Mouse (Mus musculus) layer of hippocampus, postnatal 36 days (tissue): ENCODE measurements around the gene Tmbim1. TPM values are rescaled to one million over a fixed set of nuclear protein-coding genes. Genes with fewer than 3 reads are reported as not detected.

Source experiments
- DNase-seq, 2 experiments: peaks; one replicate each; pipeline ENCODE4 v3.0.0; 2022
- total RNA-seq, 2 experiments: library from RNA; stranded (reverse); gene quantifications; 2 replicates each; pipeline ENCODE4 v1.2.3; 2021

Gene Tmbim1
- total RNA-seq, 2 experiments from 2014 or later, result 25.1 to 25.4 TPM

DNA sequence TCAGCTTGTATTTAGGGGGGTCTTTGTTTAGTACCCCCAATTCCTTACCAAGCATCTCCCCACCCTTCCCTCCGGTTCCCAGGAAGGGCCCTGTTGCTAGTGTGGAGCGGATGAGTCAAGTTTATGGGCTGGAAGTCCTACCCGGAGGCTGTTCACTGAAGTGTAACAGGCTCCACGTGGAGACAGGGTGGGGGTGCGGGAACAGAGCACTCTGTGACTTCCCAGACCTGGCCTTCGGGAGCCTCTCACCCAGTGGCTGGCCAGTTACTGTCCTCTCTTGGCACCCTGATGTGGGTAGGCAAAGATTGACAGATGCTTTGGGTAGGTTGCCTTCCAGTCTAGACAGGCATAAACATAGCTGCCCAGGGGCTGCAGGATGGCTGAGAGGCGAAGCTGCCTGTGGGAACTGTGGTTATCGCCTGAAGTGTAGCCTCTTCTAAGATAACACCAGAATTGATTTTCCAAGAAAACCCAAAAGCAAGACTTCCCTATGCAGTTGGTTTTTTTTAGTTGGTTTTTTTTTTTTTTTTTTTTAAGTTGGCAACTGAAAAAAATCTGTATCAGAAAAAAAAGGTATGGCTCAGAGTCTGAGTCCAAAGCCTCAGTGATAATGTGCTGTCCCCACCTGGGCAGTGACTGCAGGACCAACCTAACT, 27.4 kb downstream of the Tmbim1 start:
- no peak for DNase-seq

DNA sequence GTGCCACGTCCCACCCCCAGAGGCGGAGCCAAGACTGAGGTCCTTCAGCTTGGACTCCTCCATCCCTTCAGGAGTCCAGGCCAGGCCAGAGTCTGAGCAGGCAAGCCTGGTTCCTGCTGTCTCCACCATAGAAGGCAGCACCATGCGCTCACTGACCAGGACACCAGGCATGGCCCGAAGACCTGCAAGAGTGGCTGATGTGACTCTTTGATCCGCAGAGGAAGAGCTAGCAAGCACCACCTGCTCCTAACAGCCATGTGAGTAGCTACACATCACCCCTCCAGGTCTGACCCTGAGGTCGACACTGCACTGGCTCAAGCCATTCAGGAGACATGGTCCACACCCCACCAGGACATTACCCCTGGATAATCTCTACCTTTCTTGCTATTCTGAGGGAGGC, 28.4 kb downstream of the Tmbim1 start:
- no peak for DNase-seq

DNA sequence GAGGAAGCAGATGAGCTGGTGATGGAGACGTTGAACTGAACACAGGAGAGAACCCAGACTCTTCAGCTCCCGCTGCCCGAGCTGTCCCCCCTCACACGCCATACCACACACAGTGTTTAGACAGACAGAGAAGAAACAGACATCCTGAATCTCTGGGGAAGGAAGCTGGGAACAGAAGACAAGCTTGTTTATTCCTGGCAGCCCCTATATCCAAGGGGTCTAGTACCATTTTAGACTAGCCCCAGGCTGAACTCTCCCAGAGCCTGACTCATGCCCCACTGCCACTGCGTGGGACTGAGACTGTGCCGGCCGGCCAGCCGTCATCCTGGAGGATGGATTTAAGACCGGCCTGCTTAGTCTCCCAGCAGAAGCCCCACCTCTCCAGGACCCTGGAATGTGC, 30.4 kb downstream of the Tmbim1 start:
- no peak for DNase-seq

DNA sequence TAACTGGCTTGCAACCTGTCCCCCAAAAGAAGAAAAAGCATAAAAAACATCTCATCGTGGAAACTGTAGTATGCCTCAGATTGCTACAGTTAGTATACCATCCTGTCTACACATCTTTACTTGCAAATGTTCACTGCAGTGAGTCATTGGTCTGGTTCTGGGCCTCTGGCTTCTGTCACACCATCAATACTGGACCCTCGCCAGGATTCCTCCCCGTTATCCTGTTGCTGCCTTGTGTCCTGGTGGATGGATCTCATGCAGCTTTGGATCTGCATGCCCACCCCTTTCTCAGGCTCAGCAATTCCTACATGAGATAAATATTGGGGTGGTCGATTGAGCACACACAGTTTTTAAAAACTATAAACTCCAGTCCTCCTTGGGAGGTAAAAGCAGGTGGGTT, 33.8 kb downstream of the Tmbim1 start:
- DNase-seq, result no peak

DNA sequence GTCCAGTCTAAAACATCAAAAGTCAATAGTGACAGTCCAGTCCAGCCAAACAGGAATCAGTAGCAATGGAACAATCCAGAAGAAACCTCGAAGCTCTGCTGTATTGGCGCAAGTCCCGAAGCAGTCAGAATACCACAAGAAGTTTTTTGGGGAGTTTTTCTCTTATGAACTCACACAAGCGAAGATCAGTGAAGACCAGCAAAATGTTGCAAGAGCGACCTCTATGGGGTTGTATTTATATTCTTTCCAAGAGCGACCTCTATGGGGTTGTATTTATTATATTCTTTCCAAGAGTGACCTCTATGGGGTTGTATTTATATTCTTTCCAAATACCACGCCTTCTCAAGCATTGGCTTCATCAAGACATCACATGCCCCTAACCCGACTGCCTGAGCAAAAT, 36.7 kb downstream of the Tmbim1 start:
- no peak for DNase-seq

DNA sequence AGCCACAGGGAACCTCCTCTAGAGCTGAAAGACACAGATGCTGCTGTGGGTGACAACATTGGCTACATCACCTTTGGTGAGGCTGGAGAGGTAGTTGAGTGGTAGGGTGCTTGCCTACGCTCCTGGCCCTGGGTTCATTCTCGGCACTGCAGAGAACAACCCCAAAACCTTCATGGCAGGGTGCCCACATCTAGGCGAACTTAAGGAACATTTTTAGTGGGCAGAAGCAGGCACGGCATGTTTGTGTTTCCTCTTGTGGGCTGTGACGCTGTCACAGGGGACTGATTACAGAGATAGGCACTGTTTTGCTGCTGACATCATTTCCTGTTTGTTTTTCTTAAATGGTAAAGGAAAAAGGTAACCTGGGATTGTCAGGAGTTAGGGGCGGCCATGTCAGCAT, 42.9 kb downstream of the Tmbim1 start:
- no peak for DNase-seq

DNA sequence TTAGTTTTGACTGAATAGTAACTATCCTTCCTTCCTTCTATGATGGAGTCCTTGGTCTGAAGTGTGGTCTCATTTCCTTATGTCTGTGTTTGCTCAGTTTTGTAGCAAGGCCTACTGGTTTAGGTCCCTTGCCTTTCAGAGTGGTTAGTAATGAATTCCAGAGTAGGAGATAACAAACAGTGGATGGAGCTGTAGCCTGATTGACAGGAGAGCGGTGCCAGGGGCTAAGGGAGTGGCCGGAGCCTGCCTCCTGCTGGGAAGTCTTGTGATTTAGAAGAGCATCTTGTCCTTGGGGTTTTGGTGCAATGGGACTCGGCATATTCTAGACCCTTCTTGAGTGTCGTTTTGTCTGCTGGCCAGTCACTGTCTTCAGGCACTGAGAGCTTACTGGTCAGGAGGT, 48.6 kb downstream of the Tmbim1 start:
- DNase-seq, result no peak

DNA sequence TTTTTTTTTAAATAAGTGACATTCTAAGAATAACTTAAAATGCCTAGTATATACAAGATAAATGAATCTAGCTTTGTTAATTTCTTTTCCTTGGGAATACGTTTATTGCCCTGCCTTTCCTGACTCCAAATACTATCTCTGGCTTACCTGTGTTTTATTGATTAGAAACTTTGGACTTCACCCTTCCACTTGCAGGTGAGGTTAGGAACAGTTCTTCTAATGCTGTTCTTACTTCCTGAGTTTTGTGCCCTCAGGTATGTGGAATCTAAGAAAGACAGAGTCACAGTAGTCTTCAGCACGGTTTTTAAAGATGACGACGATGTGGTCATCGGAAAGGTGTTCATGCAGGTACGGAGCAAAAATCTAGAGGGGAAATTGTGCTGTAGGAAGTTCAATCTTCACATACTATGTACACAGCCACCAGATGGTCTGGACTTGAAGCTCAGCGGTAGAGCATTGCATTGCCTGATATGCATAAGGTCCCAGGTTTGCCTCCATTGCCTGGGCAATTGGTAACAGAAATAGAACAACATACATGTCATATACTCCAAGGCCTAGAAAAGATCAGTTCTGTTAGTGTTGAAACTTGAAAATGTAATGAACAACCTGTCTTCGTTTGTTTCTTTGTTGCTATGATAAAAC, 49.6 kb downstream of the Tmbim1 start:
- no peak for DNase-seq

DNA sequence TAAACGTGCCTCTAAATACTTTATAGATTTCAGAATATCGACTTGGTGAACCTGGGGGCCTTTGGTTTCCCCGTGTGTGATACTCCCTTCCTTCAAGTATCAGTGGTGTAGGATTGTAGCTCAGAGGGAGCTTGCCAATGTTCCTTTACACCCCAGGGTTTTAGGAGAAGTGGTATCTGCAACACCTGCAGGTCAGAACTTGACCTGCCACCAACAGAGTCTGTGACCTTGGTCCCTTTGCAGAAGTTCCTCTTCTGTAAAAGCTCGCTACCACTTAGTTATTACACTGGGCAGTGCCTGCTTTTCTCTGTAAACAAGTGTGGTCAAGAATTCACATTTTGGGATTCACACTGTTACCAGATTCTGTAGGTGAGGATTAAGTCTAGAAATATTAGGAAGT, 55.3 kb downstream of the Tmbim1 start:
- no peak for DNase-seq

DNA sequence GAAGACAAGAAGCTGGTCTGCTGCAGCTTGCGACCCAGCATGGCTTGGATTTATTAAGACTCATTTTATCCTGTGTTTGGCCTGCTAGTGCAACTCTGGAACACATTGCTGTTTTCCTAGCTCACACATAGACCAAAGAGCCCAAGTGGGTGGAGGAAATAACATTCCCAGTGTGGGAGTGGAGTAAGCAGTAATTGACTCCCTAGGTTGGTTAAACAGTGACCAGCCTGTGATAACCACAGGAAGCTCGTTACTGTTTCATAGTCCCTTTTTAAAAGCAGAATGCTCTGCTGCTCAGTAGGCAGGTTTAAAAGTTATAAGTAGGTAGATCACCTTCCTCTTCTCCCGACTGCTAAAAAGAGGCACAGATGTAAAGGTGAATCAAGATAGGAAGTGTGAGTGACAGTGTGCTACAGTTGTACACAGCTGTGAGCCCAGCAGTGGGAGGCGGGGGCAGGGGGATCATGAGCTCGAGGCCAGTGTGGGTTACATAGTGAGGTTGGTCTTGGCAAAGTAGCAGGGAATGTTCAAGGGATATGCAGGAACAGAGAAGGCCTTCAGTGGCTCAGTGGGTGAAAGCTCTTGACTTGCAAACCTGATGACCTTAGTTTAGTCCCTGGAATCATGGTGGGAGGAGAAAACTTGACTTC, 56.0 kb downstream of the Tmbim1 start:
- DNase-seq, result no peak

DNA sequence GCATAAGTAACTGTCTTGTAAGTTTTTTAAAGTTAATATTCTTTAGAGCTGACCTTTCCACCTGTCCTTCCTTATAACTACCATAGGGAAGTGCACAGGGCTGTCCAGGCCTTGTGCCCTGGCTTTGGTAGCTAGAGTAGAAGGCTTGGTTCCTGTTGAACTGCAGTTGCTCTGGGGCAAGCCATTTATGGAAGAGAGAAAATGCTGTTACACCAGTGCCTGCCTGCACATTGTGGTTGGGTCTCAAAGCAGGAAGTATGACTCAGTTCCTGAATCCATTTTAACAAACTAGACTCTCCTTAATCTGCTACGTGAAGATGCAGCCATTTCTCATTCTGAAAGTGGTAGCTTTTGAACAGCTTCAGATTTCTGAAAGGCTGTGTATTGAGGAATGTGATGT, 56.6 kb downstream of the Tmbim1 start:
- no peak for DNase-seq

DNA sequence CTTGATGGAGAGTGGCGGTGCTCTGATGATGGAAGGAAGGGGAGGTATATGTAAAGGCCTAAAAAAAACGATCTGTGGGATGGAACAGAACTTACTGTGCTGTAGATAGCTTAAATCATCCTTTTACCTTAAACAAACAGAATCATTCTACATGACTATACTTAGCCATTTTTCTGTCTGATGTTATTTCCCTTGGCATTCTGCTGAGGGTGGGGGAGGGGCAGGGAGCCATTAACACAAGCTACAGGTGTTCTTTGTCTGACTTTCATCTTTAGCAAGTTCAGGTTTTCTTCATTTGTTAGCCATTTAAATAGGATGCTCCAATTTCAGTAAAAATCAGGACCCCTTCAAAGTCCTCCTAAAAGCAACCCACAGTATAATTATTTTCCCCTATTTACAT, 59.9 kb downstream of the Tmbim1 start:
- no peak for DNase-seq

DNA sequence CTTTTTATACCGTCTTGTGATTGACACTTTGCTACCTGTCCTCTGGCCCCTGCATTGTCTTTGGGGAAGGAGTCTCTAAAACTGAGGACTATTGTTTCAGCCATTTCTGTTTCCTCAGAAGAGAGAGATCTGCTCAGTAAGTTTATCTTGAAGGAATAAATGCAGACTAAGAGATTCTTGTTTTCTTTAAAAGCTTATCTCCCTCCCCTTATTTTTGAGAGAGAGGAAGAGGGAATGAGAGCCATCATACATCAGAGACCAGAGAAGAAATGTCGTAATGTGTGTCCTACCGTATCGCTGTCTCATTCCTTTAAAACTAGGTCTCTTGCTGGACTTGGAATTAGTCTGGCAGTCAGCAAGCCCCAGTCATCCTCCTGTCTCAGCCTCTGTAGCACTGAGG, 64.6 kb downstream of the Tmbim1 start:
- DNase-seq, result no peak

DNA sequence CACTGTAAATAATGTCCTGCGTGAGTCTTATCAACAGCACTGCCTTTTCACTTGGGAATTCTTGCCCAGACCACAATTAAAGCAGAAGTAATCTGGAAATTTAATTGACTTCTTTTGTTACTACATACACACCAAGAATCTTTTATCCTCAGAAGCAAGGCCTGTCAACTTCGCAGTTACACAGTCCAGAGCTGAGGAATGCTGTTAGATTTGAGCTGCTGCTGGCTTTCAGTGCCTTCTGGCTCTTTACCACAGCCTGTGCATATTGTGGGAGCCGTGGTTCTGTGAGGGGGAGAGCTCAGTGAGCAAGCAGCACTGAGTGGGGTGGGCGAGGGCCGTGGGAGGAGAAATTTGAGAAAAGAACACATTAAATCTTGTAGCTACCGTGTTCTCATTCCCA, 65.1 kb downstream of the Tmbim1 start:
- peak; percentile 76 to 79 for DNase-seq

DNA sequence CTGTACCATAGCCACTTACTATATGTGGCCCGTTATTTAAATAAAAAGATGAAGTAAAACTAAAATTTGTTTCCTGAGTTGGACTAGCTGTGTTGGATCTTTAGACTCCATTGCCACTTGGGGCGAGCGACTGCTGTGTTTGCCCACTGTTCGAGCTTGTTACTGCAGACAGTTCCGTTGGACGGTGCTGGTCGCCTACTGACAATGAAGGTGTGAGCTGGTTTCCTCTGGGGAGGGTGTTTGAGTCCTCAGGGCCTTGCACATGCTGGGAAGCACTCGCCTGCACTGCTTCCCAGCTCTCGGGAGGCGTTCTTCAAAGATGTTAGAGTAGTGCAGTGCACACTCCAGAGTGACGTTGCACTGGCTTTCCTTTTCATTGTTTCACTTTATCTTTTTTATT, 65.8 kb downstream of the Tmbim1 start:
- no peak for DNase-seq

DNA sequence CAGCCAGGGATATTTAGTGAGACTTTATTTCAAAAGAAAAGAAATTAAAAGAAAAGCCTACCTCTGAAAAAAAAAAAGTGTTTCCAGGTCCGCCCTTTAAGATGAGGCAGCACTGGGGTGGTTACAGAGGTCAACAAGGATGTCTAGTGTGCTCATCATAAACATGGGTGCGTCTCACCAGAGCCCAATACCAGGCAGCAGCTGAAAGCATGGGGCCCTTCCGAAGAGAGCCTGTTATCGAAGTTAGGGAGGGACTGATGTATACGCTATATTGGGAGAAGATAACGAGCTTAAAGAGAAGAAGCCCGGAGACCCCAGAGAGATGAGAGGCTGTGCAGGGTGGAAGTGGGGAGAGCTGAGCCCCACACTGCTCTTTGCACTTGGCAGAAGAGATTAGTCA, 66.3 kb downstream of the Tmbim1 start:
- DNase-seq, result no peak

Other genes starting within 250 kb of the Tmbim1 start
- gene Tns1, start 181.2 kb downstream of the Tmbim1 start, total RNA-seq, result 10 to 100 TPM; 34.5 to 48.6 TPM
- not detected for gene Rufy4, start 180.1 kb downstream of the Tmbim1 start, total RNA-seq
- gene Cxcr2, start 151.6 kb downstream of the Tmbim1 start, total RNA-seq, result under 1 TPM in 1 of 2 experiments, not detected in 1; 0.13 TPM
- not detected for gene Cxcr1, start 111.0 kb downstream of the Tmbim1 start, total RNA-seq
- 100 to 1,000 TPM; 394 to 402 TPM for gene Arpc2, start 69.5 kb downstream of the Tmbim1 start, total RNA-seq
- not detected for gene Gpbar1, start 27.1 kb downstream of the Tmbim1 start, total RNA-seq
- gene Aamp, start 20.9 kb downstream of the Tmbim1 start, total RNA-seq, result 100 to 1,000 TPM; 148 to 159 TPM
- 100 to 1,000 TPM; 168 to 188 TPM for gene Pnkd, start 20.7 kb downstream of the Tmbim1 start, total RNA-seq
- 1 to 10 TPM; 1.0 to 1.2 TPM for gene Catip, start 56.5 kb upstream of the Tmbim1 start, total RNA-seq
- gene Slc11a1, start 69.6 kb upstream of the Tmbim1 start, total RNA-seq, result 1 to 10 TPM; 2.6 to 3.6 TPM
- 10 to 100 TPM; 25.9 to 28.4 TPM for gene Ctdsp1, start 85.9 kb upstream of the Tmbim1 start, total RNA-seq
- gene Vil1, start 103.8 kb upstream of the Tmbim1 start, total RNA-seq, result under 1 TPM; 0.10 to 0.33 TPM
- gene Cnot9, start 200.4 kb upstream of the Tmbim1 start, total RNA-seq, result 10 to 100 TPM; 26.9 to 29.1 TPM
- gene Plcd4, start 237.3 kb upstream of the Tmbim1 start, total RNA-seq, result 10 to 100 TPM; 20.4 to 22.8 TPM
- 10 to 100 TPM; 26.3 to 27.9 TPM for gene Usp37, start 238.7 kb upstream of the Tmbim1 start, total RNA-seq